Mouse (Mus musculus) thymus, postnatal 10 days (tissue): Measurements from ENCODE around the gene Klk1b1.
"Not testable (repeated sequence)": the region's sequence is repeated elsewhere in the genome, so short reads cannot be mapped to it uniquely, and the experiment has no call there.

Source experiments
- DNase-seq, 2 experiments: peaks; one replicate each; pipeline ENCODE4 v3.0.0; 2021; ENCODE audit warnings: low spot score in 2 of 2

The Klk1b1 gene

DNA sequence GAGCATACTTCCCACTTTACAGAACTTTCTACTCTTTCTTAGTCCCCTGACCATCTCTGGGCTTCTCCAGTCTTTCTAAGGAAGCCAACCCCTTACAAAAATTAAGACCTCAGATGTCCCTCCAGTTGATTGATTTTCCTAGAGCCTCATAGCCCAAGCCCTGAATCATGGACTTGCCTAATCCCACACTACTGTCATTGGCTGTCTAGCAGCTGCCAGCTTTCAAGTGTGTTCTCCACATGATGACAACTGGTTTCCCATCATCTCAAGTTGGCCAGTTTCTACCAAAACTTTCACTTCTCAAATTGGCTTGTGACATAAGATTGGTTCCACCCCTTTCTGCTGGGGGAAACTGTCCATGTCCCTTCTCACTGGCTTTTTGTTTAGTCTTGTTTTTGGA lies 38.3 kb downstream of the Klk1b1 start:
- no peak for DNase-seq

DNA sequence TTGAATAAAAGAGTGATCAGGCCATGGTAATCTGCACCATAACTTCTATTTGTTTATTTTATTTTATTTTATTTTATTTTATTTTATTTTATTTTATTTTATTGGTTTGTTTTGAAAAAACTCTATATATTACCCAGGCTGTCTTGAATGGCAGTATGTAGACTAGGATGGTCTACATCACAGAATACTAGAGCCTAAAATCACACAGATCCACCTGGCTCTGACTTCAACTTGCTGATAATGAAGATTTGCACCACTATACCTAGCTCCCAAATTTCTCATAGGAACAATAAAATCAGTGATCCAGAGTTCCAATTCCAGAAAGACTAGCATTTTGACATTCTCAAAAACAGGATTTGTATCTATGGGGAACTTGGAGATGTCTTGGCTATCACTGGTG lies 45.3 kb downstream of the Klk1b1 start, which contains the start of gene Klk1b26:
TSS of gene Klk1b26 (plus strand) at position 301 of the 400 bp plus-strand sequence.
- DNase-seq, result not testable (repeated sequence)

DNA sequence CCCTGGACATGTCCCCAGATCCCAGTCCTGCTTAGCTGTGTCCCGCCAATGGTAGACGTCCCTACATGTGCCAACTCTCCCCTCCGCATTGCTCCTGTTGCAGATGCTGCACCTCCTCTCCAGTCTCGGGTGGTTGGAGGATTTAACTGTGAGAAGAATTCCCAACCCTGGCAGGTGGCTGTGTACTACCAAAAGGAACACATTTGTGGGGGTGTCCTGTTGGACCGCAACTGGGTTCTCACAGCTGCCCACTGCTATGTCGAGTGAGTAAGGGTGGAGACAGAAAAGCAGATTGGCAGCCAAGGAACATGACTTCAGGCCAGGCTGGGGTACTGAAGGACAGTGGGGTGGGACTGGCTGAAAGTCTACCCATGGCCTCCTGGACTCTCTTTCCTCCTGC lies 48.1 kb downstream of the Klk1b1 start:
- DNase-seq, result not testable (repeated sequence)

DNA sequence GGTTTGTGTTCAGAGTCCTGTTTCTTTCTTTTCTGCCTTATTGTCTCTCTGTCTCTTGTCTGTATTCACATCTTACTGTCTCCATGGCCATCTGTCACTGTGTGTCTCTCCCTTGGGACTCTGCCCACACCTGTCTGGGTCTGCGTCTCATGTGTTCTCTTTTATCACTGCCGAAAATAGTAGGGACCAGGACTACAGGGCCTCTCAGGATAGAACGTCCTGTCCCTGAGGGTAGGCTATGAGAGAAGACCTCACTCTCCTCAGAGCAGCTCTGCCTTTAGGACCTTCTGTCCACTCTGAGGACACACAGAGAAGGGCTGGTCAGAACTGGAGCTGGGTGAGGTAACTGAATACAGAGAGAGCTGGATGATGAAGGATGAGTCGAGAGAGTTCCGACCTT lies 48.5 kb downstream of the Klk1b1 start:
- no peak for DNase-seq
